Mouse (Mus musculus) cerebellum, adult 2 months (tissue): ENCODE data around the gene Tpra1. TPM values are rescaled to one million over a fixed set of nuclear protein-coding genes. Genes with fewer than 3 reads are reported as not detected.

Experiments used
- DNase-seq, 2 experiments: peaks; one replicate each; pipeline ENCODE4 v3.0.0; 2021
- H3K27ac ChIP-seq: fragments of 200-500 bp; 2 replicates; pipeline ENCODE4 v1.5.1; 2012; ENCODE audit warnings: low read length, control low read depth, inconsistent platforms; ENCODE audit not compliant: insufficient read depth
- H3K27me3 ChIP-seq: fragments of 200-500 bp; 2 replicates; pipeline ENCODE4 v1.6.1; 2012; ENCODE audit warnings: inconsistent platforms, mild to moderate bottlenecking, low read length, moderate library complexity; ENCODE audit not compliant: control insufficient read depth, insufficient read depth
- H3K4me1 ChIP-seq: fragments of 200-500 bp; 2 replicates; pipeline ENCODE4 v1.6.1; 2011; ENCODE audit warnings: low read length; ENCODE audit not compliant: control insufficient read depth, insufficient read depth
- H3K4me3 ChIP-seq: fragments of 200-500 bp; replicated peaks from 2 replicates; pipeline ENCODE3; 2011; ENCODE audit warnings: mild to moderate bottlenecking, low read depth, low read length, control low read depth; ENCODE audit not compliant: insufficient read depth
- CTCF ChIP-seq: fragments of 200-500 bp; IDR thresholded peaks from 2 replicates; pipeline ENCODE4 v1.5.1; 2011; ENCODE audit warnings: low read depth, mild to moderate bottlenecking, control low read depth, low read length, moderate library complexity, borderline replicate concordance; ENCODE audit not compliant: insufficient read depth
- POLR2A ChIP-seq: fragments of 200-500 bp; IDR thresholded peaks from 2 replicates; pipeline ENCODE4 v1.6.1; 2011; ENCODE audit warnings: low read length, control low read depth, borderline replicate concordance; ENCODE audit not compliant: insufficient read depth
- WGBS: fragments of 180-500 bp; shearing (Covaris S2); methylation state at CpG from one replicate; pipeline ENCODE4 v1.1.7; 2018; 5-methylcytosine and 5-hydroxymethylcytosine counted together
- polyA plus RNA-seq: library from polyadenylated mRNA; depleted of rRNA; stranded (reverse); fragments of >200 nt; gene quantifications from 2 replicates; pipeline ENCODE4 v1.2.3, GENCODE M21; 2012

Gene Tpra1
- polyA plus RNA-seq, 1 experiment: 206 TPM

DNA sequence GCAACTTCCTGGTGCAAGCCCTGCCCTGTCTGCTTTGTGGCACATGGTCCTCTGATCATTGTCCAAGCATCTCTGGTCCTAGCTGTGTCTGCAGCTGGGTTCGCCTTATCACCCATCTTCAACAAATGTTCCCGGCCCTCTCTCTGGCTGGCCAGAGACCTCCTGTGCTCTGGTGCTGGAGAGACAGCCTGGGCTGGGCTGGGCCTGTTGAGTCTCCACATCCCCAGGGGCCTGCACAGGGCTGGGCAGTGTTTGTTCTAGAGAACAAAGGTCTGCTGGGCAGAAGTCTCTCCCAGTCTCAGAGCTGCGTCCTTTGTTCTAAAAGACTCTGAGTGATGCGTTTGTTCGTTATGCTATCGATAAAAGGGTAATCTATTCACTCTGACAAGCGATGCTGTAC is 28.0 kb downstream of the Tpra1 start:
- Histone ChIP-seq H3K4me3 (no peak overlapping the region), H3K27me3 (no peaks in the 10 kb centered on the region), H3K4me1 (peaks cover 54% of the 10 kb centered on the region), H3K27ac (no peak overlapping the region)
- WGBS: 86% methylated on average over 7 of the region's 7 CpGs
- DNase-seq: peak in 1 of 2 experiments; percentile 4
- TF ChIP-seq CTCF: no peak

DNA sequence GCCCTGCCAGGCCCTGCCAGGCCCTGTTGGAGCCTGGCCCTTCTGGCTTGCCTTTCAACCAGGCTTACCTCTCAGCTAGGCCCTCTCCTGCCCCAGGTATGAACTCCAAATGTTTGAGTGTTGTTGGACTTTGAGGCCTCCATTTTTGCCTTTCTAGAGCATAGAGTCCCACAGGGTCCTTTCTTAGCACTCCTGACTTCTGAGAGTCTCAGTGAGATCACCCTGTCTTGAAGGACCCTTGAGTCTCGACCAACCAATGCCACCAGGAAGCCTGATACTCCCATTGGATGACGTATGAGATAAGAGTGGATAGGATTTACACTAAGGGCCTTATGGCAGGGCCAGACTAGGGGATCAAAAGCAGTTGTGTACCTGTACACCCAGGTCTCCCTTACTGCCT is 29.4 kb downstream of the Tpra1 start:
- WGBS: 95% methylated on average over 2 of the region's 2 CpGs
- Histone ChIP-seq H3K27me3 (no peaks in the 10 kb centered on the region), H3K27ac (no peak overlapping the region), H3K4me3 (no peak overlapping the region), H3K4me1 (peaks cover 48% of the 10 kb centered on the region)
- DNase-seq: peak in 1 of 2 experiments; percentile 3
- TF ChIP-seq POLR2A: no peak
- TF ChIP-seq CTCF: no peak

DNA sequence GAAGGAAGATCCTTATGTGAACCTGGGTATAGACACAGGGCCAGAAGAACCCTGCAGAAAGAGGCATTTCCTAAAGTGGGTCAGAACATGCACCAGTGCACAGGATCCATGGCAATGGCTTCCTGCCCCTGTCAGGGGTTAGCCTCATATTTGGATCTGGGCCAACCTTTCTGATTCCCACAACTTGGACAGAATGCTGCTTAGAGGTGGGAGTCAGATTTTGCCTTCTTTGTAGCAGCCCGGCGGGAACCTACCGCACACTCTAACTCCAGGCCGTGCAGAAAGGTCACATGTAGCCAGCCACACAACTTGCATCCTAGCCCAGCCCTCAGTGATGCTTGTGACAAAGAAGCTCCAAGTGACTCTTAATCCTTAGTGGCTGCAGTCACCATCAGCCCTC is 32.1 kb downstream of the Tpra1 start:
- Histone ChIP-seq H3K27ac (no peak overlapping the region), H3K4me1 (peaks cover 44% of the 10 kb centered on the region), H3K4me3 (no peak overlapping the region), H3K27me3 (no peaks in the 10 kb centered on the region)
- no peak for TF ChIP-seq POLR2A
- no peak for TF ChIP-seq CTCF
- WGBS: 49% methylated on average over 4 of the region's 4 CpGs
- no peak for DNase-seq

DNA sequence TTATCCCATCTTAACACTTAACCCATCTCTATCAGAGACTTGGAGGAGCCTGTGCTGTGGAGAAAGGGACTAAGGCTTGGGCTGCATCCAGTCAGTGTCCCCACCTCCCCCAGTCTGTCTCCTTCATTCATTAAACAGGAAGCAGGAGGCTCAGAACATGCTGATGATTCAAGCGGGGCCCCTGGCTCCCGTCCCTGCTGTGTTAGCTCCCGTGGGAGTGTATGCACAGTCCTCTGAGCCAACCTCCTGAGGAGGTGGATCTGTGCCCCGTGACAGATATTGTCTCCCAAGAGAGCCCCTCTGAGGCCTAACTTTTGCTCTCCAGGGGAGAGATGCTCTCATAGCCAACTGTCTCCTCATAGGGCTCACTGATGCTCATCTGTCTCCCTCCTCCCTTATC is 32.8 kb downstream of the Tpra1 start:
- H3K27ac ChIP-seq: no peak overlapping the region

DNA sequence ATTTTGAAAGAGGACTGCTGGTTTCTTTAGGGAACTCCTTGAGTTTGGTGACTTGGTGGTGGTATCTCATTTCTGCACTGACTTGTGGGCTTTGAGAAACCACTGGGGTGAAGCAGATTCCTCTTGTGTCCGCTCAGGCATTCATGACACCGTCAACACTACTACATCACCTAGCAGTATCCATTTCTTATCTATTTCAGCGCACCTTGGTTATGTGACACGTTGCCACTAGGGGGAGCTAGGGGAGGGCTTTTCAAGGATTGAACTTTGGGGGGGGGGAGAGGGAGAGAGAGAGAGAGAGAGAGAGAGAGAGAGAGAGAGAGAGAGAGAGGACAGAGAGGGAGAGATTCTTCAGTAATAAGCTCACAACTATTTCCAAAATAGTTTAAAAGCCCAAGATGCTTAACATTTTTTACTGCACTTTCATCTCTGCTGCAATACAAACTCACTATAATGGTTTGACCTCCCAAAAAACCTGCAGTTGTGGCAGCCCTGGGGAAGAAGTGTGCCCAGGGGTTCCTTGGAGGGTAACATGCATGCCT is 33.8 kb downstream of the Tpra1 start:
- no peak overlapping the region for H3K27ac ChIP-seq
- H3K27me3 ChIP-seq: no peaks in the 10 kb centered on the region
- peak; percentile 60 to 62 for DNase-seq
- peak; percentile 57 for TF ChIP-seq CTCF
- no peak for TF ChIP-seq POLR2A
- peaks cover 45% of the 10 kb centered on the region for H3K4me1 ChIP-seq
- H3K4me3 ChIP-seq: no peak overlapping the region
- WGBS: 47% methylated on average over 4 of the region's 4 CpGs

More for the DNA sequence above, 32.8 kb downstream of the Tpra1 start:
- DNase-seq: peak in 1 of 2 experiments; percentile 10
- H3K4me3 ChIP-seq: no peak overlapping the region
- H3K4me1 ChIP-seq: peaks cover 46% of the 10 kb centered on the region
- H3K27me3 ChIP-seq: no peaks in the 10 kb centered on the region
- no peak for TF ChIP-seq CTCF
- TF ChIP-seq POLR2A: no peak
- WGBS: 30% methylated on average over 4 of the region's 4 CpGs

DNA sequence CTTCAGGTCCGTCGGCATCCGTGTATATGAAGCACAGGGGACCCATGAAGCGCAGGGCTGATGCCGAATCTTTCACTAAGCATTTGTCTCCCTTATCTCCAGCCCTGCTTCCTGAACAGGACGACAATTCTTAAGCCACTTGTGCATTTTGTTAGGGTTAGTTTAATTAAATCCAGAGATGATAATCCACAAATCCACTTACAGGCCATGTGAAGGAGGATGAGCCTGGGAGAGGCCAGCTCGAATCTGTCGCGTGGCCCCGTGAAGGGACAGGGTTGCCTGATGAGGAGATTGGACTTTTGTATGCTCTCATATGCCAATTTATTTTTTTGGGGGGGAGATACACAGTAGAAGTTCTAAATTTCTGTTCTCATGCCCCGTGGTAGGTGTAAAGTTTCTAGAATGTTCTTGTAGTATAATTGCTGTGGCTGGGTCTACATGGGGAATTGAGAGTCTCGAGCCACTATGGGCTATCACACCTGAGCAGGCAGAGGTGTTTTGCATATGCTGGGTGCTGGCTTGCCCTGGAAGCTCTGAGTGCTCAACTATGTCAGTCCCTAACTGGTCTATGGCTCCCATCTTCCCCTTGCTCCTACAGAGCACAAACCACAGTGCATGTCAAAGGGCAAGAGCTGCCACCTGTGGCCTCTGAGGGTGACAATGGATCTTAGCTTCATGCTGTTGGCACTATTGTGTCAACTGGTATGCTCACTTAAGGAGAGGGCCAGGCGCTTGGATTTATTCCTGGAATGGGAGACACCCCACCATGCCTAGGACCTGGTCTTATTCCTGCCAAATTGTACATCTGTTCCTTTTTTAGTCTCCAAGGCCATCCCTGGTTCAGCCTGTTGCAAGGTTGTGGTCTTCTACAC is 34.5 kb downstream of the Tpra1 start:
- peaks cover 48% of the 10 kb centered on the region for H3K4me1 ChIP-seq
- no peak overlapping the region for H3K4me3 ChIP-seq
- no peak for TF ChIP-seq CTCF
- no peak for TF ChIP-seq POLR2A
- no peaks in the 10 kb centered on the region for H3K27me3 ChIP-seq
- no peak overlapping the region for H3K27ac ChIP-seq
- peak; percentile 33 to 62 for DNase-seq
- 74% methylated on average over 13 of the region's 13 CpGs for WGBS

DNA sequence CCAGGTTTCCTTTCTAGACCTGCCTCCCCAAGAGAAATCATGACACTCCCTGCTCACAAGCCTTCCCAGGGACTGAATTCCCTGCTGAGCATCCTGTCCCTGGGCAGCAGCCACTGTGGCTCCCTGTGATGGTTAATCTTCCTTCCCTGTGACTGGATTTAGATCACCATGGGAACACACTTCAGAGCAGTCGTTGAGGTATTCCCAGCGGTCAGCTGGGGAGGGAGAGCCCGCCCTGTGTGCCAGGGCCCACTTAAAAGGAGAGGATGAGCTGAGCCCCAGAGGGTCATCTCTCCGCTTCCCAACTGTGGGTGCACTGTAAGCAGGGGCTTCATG is 35.1 kb downstream of the Tpra1 start:
- Histone ChIP-seq H3K27me3 (no peaks in the 10 kb centered on the region), H3K4me1 (peaks cover 52% of the 10 kb centered on the region), H3K27ac (no peak overlapping the region), H3K4me3 (no peak overlapping the region)
- no peak for TF ChIP-seq CTCF
- TF ChIP-seq POLR2A: no peak
- no peak for DNase-seq
- WGBS: 70% methylated on average over 4 of the region's 4 CpGs
